Mouse (Mus musculus): ENCODE results near the gene Dmrta2. TPM values are rescaled to one million over a fixed set of nuclear protein-coding genes. Genes with fewer than 3 reads are reported as not detected.

Dmrta2 gene
- polyA plus RNA-seq, 1 experiment: not detected

DNA sequence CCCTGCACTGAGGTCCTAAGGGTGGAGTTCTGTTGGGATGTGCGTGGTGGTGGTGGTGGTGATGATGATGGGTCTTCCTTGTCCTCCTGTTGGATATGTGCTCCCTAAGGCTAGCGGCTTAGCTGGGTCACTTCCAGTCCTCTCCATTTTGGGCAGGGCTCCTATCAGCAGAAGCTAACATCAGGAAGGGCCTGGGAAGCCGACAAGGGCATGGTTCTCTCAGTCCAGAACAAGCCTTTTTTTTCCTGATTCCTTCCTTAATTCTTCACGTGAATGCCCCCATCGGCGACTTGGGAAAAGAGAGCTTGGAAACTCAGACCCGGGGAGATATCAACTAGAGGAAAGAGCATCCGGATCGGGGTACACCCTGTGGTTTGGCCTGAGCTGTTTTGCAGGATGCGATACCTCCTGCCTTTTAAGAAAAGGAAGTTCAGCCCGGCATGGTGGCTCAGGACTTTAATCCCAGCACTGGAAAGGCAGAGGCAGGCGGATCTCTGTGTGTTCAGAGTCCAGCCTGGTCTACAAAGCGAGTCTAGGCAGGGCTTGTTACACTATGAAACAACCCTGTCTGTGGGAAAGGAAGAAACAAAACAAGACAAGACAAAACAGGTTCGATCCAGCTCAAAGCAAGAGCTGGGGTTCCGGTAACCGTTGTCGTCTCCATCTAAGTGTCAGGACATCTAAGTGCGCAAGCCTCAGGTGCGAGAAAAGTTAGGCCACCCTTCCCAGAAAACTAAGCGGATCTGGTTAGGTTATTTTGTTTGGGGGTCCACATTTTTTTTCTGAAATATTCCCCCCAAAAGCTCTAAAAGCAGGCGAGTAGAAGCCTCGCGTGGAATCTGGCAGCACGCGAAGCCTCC is 2.2 kb upstream of the Dmrta2 start:
- Histone ChIP-seq H3K4me3 (ENCODE audit: insufficient read depth, low read depth, low read length) (no peak overlapping the region), H3K27ac (replicated peaks; ENCODE audit: low read depth, low read length) (no peak overlapping the region), H3K4me1 (ENCODE audit: control insufficient read depth, insufficient read depth, insufficient read length, low read length) (peaks cover 6% of the 10 kb centered on the region; the same call in 1 of the 2 replicates)

DNA sequence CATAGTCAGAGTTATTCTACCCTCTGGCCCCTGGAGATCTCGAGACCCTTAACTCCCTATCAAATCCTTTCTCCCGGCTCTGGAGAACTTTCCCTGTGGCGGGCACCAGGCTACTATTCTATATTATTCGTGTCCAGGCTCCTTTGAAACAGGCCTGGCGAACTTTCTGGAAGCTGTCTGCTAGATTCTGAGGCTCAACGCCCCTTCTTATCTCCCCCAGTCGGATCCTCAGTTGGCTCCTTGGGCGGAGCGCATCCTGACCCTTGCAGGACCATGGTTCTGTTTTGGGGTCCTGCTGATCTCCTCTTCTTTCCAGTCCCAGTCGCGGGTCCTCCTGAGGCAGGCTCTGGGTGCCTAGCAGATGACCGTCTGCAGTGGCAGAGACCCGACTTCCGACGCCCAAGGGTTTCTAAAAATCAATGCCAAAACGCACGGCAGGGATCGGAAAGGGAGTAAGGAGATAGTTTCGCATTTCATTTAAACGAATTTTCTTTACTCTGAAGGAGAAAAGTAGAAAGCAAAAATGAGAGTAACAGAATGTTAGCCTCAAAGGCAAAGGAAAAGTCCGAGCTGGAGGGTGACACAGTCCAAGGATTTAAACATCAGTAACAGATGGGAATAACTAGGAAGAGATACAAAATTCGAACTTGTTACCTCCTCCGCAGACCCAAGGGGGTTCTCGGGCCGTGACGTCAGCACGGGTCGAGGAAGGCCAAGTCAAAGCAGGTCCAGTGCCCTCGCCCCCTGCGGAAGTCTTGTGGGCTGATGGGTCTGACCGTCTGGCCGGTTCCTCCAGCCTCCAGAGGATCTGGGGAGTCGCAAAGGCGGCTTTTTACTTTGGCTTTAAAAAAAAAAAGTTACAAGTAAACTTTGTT is 1.3 kb upstream of the Dmrta2 start:
- Histone ChIP-seq H3K27ac (replicated peaks; ENCODE audit: low read depth, low read length) (no peak overlapping the region), H3K4me1 (ENCODE audit: control insufficient read depth, insufficient read depth, insufficient read length, low read length) (peaks cover 6% of the 10 kb centered on the region; the same call in 1 of the 2 replicates), H3K4me3 (ENCODE audit: insufficient read depth, low read depth, low read length) (no peak overlapping the region)

GRCm38 (mm10) chr4:109978068-109978857 is 410 bp downstream of the Dmrta2 start:
- Histone ChIP-seq H3K4me3 (ENCODE audit: insufficient read depth, low read depth, low read length) (peak overlapping the region; percentile 11), H3K27ac (replicated peaks; ENCODE audit: low read depth, low read length) (no peak overlapping the region), H3K4me1 (ENCODE audit: control insufficient read depth, insufficient read depth, insufficient read length, low read length) (peaks cover 6% of the 10 kb centered on the region; the same call in 1 of the 2 replicates)

- H3K27ac ChIP-seq (replicated peaks; ENCODE audit: low read depth, low read length): no peak overlapping the region
- H3K4me1 ChIP-seq (ENCODE audit: control insufficient read depth, insufficient read depth, insufficient read length, low read length): peaks cover 12% of the 10 kb centered on the region; the same call in 1 of the 2 replicates
- H3K4me3 ChIP-seq (ENCODE audit: insufficient read depth, low read depth, low read length): 0 out of 2 replicates have a peak overlapping the region, but pooled peaks have one; percentile 11
Observed at GRCm38 (mm10) chr4:109978858-109979340, 1.0 kb downstream of the Dmrta2 start.

DNA sequence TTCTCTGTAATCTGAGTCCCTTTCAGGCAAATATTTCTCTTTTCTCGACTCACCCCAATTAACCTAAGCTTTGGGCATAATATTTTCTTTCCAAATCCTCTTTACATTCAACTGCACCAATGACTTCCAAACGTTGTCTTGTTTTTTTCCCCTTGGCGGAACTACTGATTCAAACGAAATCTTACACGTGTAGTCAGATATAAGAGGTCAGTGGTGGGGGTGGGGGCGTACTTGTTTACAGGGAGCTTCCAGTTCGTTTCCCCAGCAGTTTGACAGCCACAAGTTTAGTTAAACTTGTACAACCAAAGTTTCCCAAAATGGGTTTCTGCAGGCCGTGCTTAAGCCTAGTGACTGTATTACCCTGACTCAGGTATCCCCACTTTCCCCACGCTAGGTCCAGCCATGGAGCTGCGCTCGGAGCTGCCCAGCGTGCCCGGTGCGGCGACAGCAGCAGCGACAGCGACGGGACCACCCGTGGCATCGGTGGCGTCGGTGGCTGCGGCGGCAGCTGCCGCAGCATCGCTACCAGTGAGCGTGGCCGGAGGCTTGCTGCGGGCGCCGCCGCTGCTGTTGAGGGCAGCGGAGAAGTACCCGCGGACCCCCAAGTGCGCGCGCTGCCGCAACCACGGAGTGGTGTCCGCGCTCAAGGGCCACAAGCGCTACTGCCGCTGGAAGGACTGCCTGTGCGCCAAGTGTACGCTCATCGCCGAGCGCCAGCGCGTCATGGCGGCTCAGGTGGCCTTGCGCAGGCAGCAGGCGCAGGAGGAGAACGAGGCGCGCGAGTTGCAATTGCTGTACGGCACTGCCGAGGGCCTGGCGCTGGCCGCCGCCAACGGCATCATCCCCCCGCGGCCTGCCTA is 1.8 kb downstream of the Dmrta2 start:
- Histone ChIP-seq H3K4me1 (ENCODE audit: control insufficient read depth, insufficient read depth, insufficient read length, low read length) (peaks cover 13% of the 10 kb centered on the region; the same call in 1 of the 2 replicates), H3K27ac (replicated peaks; ENCODE audit: low read depth, low read length) (no peak overlapping the region), H3K4me3 (ENCODE audit: insufficient read depth, low read depth, low read length) (no peak overlapping the region; the same call in 1 of the 2 replicates)

DNA sequence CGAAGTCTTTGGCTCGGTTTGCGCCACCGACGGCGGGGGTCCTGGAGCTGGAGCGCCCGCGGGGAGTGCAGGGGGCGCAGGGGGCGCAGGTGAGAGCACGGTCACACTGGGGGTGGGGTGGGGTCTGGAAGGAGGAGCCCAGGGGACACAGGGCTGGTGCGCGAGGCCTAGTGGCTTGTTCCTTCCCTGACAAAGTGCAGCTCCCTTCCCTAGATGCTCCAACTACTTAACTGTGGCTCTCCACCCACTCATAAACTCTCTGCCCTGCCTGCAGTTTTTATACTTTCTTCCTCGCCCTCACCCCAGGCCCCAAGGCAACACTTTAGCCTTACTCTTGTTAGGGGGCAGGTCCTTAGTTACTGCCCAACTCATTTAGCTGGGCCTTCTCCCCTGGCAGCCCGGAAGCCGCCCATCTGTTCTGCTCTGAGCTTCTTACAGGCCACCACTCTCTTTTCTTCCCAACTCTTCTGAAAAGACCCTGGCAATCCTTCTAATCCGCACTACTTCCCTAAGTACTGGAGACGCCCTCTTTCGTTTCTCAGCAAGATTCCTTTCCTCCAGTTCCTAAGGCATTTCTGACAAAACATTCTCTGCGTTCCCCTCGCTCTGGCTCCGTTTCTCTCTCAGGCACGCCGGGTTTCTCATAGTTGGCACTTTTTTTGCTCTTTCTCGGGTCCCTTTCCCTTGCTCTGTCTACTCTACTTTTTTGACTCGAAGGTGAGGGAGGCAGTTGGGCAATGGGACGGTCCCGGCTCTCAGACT is 2.6 kb downstream of the Dmrta2 start:
- H3K4me3 ChIP-seq (ENCODE audit: insufficient read depth, low read depth, low read length): no peak overlapping the region
- peaks cover 13% of the 10 kb centered on the region; the same call in 1 of the 2 replicates for H3K4me1 ChIP-seq (ENCODE audit: control insufficient read depth, insufficient read depth, insufficient read length, low read length)

GRCm38 (mm10) chr4:109981083-109981870 is 3.4 kb downstream of the Dmrta2 start:
- no peak overlapping the region for H3K27ac ChIP-seq (replicated peaks; ENCODE audit: low read depth, low read length)
- H3K4me3 ChIP-seq (ENCODE audit: insufficient read depth, low read depth, low read length): peak overlapping the region; percentile 34; the same call in 1 of the 2 replicates
- H3K4me1 ChIP-seq (ENCODE audit: control insufficient read depth, insufficient read depth, insufficient read length, low read length): peaks cover 13% of the 10 kb centered on the region; the same call in 1 of the 2 replicates

More for the DNA sequence above, 2.6 kb downstream of the Dmrta2 start:
- no peak overlapping the region for H3K27ac ChIP-seq (replicated peaks; ENCODE audit: low read depth, low read length)

DNA sequence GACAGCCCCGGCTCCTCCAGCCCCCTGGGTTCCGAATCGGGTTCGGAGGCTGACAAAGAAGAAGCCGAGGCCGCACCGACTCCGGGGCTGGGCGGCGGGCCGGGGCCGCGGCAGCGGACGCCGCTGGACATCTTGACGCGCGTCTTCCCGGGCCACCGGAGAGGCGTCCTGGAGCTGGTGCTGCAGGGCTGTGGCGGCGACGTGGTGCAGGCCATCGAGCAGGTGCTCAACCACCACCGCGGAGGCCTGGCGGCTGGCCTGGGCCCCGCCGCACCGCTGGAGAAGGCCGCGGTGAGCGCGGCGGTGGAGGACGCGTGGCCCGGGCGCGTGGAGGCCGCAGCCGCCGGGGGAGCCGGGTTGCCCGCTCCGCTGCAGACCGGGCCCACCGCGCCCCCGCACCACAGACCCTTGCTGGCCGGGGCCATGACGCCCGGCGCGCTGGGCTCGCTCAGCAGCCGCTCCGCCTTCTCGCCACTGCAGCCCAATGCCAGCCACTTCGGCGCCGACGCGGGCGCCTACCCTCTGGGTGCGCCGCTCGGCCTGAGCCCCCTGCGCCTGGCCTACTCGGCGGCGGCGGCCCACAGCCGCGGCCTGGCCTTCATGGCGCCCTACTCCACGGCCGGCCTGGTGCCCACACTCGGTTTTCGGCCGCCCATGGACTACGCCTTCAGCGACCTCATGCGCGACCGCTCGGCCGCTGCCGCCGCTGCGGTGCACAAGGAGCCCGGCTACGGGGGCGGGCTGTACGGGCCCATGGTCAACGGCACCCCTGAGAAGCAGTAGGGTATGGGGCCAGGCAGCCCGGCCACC is 4.2 kb downstream of the Dmrta2 start:
- peak overlapping the region; percentile 34 for H3K4me3 ChIP-seq (ENCODE audit: insufficient read depth, low read depth, low read length)
- no peak overlapping the region for H3K27ac ChIP-seq (replicated peaks; ENCODE audit: low read depth, low read length)
- peaks cover 13% of the 10 kb centered on the region; the same call in 1 of the 2 replicates for H3K4me1 ChIP-seq (ENCODE audit: control insufficient read depth, insufficient read depth, insufficient read length, low read length)

GRCm38 (mm10) chr4:109982681-109983265 is 4.9 kb downstream of the Dmrta2 start:
- no peak overlapping the region for H3K27ac ChIP-seq (replicated peaks; ENCODE audit: low read depth, low read length)
- peaks cover 7% of the 10 kb centered on the region; the same call in 1 of the 2 replicates for H3K4me1 ChIP-seq (ENCODE audit: control insufficient read depth, insufficient read depth, insufficient read length, low read length)
- H3K4me3 ChIP-seq (ENCODE audit: insufficient read depth, low read depth, low read length): peak overlapping the region; percentile 34; the same call in 1 of the 2 replicates

DNA sequence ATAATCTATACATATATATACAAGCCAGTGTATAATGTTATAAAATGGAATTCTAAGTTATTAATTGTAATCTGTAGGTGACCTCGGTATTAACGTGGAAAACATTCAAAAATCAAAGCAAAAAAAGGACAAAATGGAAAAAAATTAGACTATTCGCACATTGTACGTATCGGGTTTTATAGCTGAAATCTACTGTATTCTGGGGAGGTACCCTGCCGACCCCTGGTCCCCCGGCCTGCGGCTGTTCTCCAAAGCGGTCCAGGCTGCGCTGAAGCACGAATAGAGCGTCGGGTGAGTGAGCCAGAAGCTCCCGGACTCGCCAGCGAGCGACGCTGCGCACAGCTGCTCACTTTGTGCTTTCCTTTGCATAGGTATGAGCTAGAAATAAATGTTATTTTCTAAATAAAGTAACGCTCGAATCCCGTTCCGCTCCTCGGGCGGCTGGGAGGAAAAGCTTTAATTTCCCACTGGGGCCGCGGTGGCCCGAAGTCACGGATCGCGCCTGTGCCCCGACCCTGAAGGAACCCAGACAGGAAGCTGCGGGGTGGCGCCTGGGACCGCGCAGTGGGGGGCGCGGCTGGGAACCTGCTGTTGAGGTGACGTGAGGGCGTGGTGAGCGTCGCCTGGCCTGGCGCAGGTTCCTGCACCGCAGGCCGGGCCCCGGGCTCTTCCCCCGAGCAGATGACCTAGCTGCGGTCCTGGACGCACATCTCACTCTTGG is 5.6 kb downstream of the Dmrta2 start:
- peak overlapping the region; percentile 24 for H3K4me3 ChIP-seq (ENCODE audit: insufficient read depth, low read depth, low read length)
- no peak overlapping the region for H3K27ac ChIP-seq (replicated peaks; ENCODE audit: low read depth, low read length)
- peaks cover 7% of the 10 kb centered on the region; the same call in 1 of the 2 replicates for H3K4me1 ChIP-seq (ENCODE audit: control insufficient read depth, insufficient read depth, insufficient read length, low read length)

GRCm38 (mm10) chr4:109984011-109984411 is 6.2 kb downstream of the Dmrta2 start:
- Histone ChIP-seq H3K4me3 (ENCODE audit: insufficient read depth, low read depth, low read length) (0 out of 2 replicates have a peak overlapping the region, but pooled peaks have one; percentile 24), H3K4me1 (ENCODE audit: control insufficient read depth, insufficient read depth, insufficient read length, low read length) (peaks cover 7% of the 10 kb centered on the region; the same call in 1 of the 2 replicates), H3K27ac (replicated peaks; ENCODE audit: low read depth, low read length) (no peak overlapping the region)
